Mouse (Mus musculus) spleen, postnatal 36 days (tissue): Measurements from ENCODE around the gene Yipf3.

Experiments
- DNase-seq, 2 experiments: peaks; one replicate each; pipeline ENCODE4 v3.0.0; 2022; ENCODE audit warnings: low spot score in 2 of 2, mixed read lengths in 1 of 2

Gene Yipf3

DNA sequence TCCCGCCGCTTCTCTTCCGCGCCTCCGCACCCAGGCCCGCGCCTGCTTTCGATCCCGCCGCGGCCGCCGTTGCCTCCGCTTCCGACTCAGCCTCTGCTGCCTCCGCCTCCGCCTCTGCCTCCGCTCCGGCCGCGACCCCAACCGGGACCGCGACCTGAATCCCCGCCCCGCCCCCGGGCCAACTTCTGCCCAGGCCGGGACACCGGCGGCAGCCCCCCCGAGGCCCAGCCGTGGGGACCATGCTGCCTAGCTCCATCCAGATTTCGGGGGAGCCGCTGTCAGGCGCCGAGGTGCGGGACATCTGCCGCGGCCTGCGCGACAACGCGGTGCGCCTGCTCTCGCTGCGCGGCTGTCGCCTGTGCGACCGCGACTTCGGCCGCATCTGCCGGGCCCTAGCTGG is 6.2 kb downstream of the Yipf3 start:
- peak in 1 of 2 experiments; percentile 21 for DNase-seq

- DNase-seq = no peak
Measured at GRCm38 (mm10) chr17:46255147-46255546, 7.3 kb downstream of the Yipf3 start.

- DNase-seq = no peak
Measured at GRCm38 (mm10) chr17:46258279-46259053, 10.6 kb downstream of the Yipf3 start.

DNA sequence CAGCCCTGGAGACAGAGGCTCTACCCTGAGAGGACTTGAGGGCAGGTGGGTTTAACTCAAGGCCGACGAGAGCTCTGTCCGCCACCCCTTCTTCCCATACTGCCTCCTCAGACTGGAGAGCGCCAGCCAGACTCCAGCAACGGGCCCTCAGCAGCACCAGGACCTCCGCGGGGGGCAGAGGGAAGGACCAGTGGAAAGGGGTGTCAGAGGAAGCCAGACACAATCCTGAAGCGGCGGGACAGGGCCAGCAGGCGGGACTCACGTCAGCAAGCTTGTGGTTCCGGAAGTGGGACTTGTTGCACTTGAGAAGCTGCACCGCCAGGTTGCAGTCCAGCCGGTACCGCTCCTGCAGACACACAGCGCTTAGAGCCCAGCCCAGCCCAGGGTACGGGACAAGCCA is 11.8 kb downstream of the Yipf3 start:
- DNase-seq = no peak

DNA sequence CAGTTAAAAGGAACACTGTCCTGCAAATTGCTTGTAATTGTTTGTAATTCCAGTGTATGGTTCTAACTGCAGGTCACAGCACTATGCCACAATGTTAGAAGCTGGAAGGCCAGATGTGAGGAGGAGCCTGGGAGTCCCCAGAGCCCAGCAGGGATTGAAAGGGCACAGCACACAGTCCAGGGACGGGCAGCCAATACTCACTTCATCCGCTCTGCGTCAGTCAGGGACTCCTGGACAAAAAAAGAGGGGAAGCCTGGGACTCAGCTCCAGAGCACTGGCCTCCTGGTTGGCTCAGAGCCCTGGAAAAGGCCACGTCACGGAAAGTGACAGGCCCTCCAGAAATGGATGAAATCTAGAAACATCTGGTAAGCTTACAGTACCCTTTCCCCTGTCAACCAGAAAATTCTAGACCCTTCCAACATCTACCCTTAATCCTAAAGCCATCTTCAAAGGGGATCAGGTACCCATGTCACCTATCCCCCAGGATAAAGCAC is 14.4 kb downstream of the Yipf3 start:
- DNase-seq = no peak

GRCm38 (mm10) chr17:46265502-46265901 is 17.6 kb downstream of the Yipf3 start:
- DNase-seq = no peak

DNA sequence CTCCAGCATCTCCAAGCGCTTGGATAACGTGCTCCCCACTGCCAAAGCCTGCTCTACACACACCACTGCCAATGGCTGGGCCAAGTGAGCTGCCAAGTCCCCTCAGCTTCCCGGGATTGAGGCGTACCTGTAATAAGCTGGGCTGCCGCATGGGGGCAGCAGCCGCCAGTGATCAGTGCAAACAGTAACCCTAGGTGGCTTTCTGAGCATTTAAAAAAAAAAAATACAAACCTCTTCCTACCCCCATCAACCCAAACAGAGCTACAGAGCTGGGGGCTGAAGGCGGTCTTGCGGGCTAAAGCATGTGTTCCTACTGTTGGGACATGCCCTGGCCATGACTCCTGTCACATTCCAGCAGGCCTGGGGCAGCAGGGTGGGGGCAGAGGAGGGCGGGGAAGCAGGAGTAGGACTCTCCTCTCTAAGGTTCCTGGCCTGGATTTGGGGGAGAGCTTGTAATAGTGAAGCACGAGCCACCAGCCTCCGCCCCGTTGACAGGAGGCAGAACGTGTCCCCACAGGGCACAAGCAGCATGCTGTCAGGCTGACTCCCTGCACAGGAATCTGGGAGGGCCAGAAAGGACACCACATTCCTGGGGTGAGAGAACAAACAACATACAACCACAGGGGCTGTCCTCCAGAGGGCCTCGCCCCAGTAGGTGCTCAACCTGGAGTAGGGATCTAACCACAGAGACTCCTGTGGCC is 18.2 kb downstream of the Yipf3 start:
- peak; percentile 46 to 54 for DNase-seq

GRCm38 (mm10) chr17:46266986-46267385 is 19.1 kb downstream of the Yipf3 start:
- DNase-seq = no peak

GRCm38 (mm10) chr17:46267511-46267910 is 19.6 kb downstream of the Yipf3 start:
- no peak for DNase-seq

- no peak for DNase-seq
Measured at GRCm38 (mm10) chr17:46268026-46268720, 20.3 kb downstream of the Yipf3 start.

GRCm38 (mm10) chr17:46269771-46270534 is 22.1 kb downstream of the Yipf3 start:
- no peak for DNase-seq

- DNase-seq = no peak
Measured at GRCm38 (mm10) chr17:46272058-46272457, 24.2 kb downstream of the Yipf3 start.

DNA sequence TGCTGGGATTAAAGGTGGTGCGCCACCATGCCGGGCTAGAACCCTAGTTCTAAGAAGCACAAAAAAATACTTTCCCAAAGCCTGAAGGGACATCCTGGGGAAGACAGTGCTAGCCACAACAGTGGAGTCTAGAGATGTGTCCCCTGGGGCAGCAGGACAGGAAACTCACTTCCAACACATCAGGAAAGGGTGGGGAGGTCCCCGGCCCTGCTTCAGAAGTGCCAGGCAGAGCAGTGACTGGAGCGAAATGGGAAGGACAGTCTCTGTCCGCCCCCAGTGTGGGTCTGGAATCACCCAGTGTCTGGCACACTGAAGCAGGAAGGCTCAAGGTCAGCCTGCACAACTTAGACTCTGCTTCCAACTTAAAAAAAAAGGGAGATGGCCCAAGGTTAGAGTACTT is 24.8 kb downstream of the Yipf3 start:
- DNase-seq = no peak

DNA sequence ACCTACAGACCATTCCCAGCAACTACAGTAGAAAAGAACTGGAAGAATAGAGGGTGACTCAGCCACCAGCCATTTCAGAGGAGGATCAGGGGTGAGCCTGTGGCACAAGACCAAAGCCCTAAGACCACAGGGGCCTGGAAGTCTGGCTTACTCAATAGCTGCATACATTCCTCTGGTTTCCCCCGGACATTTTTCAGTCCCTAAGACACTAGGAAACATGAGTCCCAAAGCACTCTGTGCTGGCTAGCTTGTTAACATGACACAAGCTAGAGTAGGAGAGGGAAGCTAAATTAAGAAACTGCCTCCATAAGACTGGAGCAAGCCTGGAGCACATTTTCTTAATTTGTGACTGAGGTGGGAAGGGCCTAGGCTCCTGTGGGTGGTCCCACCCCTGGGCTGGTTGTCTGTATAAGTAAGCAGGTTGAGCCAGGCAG is 25.9 kb downstream of the Yipf3 start:
- DNase-seq = no peak

DNA sequence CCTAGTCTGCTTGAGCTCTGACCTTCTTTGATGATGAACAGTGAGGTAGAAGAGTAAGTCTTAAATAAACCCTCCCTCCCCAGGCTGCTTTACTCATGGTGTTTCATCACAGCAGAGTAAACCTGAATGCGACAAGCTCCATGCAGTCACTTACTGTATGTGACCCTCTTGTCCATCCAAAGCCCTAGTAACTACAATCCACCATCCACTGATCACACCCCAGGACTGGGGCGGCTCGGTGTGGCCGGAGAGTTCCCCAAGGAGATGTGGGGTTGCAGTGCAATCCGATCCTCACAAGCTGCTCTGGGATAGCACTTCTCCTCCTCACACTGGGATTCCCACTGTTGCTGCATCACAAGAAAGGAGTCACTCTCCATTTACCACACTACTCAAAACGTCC is 26.6 kb downstream of the Yipf3 start:
- DNase-seq = no peak

DNA sequence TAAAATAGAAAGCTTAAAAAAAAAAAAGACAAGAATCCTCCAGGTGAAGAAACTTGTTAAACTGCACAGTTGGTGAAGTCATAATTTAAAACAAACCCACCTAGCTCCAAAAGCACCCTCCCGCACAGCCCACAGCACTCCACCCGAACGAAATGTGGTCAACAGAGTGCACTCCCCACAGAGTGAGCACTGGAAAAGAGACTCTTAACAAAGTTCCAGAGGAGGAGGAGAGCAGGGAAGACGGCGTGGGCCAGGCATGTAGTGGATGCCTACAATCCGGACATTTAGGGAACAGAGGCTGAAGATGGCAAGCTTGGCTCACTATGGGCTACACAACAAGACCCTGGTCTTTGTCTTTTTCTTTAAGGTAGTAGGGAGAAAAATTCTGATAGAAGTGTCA is 27.2 kb downstream of the Yipf3 start:
- DNase-seq = no peak

GRCm38 (mm10) chr17:46275506-46275905 is 27.6 kb downstream of the Yipf3 start:
- no peak for DNase-seq

- DNase-seq = no peak
Measured at GRCm38 (mm10) chr17:46277586-46277985, 29.7 kb downstream of the Yipf3 start.

- no peak for DNase-seq
Measured at GRCm38 (mm10) chr17:46278011-46278765, 30.3 kb downstream of the Yipf3 start.

DNA sequence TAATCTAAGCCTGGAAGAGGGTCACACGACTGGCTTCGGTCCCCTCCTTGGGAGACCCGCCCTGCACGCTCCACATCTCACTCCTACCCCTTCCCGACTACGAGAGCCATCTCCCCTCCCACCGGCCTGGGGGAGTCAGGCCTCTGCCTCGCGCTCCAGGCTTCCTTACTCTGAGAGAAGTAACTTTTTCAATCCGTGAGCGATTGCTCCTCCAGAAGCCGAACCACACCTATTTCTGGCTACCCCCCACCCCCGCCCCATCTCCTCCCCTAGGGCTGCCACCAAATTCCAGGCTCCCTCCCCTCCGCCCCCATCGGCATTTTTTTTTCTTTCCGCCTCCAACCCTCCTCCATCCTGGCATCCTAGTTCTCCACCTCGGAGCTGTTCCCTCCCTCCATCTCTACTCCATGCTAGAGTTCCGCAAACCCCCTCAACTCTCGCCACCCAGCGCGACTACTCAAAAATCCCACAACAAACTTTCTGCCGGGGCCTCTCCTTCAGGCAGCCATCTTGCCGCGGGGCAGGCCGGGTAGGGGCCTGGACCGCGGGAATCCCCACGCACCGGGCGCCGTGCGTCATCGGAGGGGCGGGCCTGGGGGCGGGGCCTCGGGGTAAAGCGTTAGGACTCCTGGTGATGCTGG is 34.7 kb downstream of the Yipf3 start, which contains the start of gene Tjap1:
Tjap1 (minus strand) TSS at position 544 of the 641 bp plus-strand sequence.
- peak; percentile 73 to 80 for DNase-seq
